Mouse (Mus musculus): ENCODE data around the gene Ano1.

The Ano1 gene

DNA sequence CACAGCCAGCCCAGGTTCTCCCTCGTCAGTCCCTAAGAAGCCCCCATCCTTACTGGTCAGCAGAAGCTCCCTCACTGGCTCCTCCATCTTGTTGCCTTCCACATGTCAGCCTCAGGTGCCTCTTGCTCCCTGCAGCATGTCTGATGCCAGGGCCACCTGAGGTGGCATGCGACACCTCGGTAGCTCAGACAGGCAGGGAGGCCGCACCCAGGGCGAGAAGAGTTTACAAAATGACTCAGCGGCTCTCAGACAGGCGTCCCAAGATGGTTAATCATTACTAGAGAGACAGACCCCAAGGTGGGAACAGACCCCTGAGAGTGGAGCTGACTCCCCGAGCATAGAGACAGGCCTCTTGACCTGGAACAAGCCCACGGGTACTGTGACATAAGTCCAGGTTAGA, at the start of gene Ano1:
Ano1 (minus strand) TSS at position 142 of the 400 bp plus-strand sequence.
- no peak for DNase-seq (ENCODE audit: low read depth)

DNA sequence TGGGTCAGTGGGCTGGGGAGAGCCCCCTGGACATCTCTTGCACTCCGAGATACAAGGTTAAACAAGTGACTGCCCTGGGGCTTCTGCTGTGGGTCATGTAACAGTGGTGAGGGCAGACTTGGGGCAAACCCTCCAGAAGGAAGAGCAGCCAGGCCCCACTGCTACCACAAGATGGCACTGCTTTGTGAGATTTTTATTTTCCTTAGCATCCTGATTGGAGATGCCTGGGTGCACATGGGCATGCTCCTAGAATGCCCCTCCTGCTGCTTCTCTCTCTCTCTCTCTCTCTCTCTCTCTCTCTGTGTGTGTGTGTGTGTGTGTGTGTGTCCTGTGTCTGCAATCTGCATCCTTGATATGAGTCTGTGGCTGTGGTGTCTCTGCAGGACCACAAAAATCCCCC, 46.7 kb upstream of the Ano1 start:
- peak; percentile 25 for DNase-seq (ENCODE audit: low read depth)

DNA sequence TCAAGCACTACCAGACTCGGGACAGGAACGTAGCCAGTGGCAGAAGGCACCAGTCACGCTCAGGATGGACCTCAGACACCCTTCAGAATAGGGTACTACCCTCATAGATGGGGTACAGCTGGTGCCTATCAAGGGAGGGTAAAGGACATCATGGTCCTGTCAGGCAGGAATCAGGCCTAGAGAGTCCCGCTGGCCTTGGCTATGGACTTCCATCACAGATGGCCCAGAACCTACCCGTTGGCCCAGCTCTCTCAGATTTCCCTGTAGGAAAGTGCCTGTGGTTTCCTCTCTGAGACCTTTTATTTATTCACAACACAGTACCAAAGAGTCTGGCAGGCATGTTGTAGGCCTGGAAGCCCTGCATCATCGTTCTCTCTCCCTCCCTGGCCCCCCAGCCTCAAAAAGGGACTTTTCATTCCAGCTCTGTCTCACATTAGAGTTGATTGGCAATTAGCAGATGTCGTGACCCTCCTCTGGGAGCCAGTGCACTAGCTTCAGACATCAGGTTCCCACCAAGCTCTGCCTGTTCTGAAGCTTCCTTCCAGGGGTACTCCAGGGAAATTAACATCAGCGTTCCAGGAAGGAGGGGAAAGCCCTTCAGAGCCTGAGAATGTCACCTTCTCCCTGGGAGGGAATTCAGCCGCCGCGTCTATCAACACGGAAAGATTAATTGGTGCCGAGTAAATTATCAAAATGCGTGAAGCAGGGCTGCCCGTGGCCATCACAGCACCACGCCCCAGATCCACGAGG, 45.4 kb upstream of the Ano1 start:
- DNase-seq (ENCODE audit: low read depth): no peak

DNA sequence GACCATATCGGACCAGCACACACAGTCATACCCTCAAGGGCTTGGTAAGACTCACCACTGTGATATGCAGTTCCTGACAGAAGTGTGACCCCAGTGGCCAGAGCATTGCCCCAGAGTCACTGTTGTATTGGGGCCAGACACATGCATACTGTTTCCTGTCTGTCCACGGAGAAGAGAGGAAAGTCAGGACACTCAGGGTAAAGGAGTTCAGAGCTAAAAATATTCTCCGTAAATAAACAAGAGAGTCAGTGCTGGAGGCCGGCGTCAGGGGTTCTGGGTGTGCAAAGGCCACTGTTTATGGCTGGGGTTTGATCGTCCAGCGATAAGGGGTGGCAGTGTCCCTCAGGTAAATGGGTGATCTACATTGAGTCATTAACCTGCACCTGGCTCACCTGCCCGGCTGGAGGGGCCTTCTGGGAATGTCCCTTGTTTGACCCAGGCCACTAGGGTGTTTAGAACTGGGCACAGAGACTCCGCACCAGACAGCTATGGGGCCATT, 44.3 kb upstream of the Ano1 start:
- no peak for DNase-seq (ENCODE audit: low read depth)

DNA sequence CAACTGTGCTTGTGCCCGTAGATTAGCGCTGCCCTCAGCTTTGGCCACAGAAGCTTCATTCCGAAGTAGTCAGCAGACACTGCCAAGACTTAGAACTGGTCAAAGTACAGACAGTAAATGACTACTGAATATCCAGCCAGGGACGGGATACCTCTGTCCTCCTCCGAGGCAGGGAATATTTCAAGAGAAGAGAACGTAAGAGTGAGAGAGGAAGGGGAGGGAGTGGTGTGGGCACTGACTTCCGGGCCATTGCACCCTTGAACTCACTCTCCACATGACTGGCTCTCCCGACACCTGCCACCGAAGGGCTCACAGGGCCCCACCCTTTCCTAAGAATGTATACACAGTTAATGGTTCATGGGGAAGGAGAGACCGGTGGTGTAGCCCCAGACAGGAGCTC, 41.5 kb upstream of the Ano1 start:
- DNase-seq (ENCODE audit: low read depth): no peak

DNA sequence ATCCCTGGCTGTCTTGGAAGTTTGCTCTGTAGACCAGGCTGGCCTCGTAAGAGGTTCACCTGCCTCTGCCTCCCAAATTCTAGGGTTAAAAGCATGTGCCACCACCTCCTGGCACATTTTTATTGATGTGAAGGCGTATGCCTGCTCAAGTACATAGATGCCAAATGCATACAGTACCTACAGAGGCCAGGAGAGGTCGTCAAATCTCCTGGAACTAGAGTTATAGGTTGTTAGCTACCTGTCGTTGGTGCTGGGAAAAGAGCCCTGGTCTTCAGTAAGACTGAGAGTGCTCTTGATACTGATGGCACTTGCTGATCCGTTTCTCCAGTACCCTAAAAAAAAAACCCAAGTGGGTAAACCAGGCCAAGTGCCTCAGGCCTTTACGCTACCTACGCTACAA, 39.7 kb upstream of the Ano1 start:
- no peak for DNase-seq (ENCODE audit: low read depth)

DNA sequence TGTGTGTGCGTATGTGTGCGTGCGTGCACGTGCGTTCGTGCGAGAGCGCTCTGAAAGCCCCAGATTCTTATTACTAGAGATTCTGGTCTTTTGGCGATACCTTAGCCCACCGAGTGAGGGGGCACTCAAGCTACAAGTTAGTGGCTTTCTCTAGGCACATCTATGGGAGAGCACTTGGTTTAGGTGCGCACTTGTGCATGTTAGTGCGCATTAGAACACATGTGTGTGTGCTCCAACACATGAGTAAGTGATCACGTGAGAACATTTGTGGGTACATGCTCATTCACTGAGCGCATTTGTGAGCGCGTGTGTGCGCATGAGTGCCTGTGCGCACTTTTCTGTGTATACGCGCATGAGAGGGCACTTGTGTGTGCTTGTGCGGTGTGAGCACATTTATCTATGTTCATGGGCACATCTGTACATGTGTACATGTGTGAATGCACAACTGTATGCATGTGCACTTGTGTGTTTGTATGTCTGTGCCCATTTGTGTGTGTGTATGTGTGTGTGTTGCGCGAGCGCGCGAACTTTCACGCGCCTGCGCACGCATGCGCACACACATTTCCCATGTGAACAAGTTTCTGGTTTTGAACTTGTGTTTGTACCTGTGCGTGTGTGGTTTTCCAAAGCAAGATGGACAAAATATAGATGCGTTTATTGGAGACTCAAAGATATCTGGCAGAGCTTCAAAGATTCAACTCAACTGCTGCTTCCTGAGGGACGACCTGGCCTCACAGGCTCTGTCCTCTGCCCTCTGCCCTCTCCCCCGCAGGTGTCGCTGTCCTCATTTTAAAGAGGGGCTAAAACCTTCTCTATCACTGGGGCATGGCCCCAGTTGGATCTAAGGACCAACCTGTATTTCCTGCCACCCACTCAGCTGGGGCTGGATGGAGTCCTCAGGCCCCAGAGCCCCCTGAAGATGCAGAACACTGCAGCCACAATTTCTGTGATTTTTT, 38.1 kb upstream of the Ano1 start:
- DNase-seq (ENCODE audit: low read depth): no peak

DNA sequence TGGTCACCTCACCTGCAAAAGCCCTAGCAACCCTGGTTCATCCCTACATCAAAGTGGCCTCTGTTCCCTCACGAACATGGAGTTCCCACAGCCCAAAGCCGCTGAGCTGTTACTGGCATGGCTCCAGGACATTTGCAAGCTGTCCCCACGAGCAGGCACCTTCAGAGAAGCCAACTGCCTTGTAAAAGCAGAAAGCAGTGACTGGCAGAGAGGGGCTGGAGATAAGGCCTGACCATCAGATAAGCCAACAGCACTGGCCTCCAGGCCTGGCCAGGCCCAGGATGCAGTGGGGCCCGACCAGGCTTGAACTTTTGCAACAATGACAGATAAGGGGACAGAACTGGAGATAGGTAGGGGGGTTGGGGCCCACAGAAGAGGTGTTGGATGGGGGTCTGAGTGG, 36.9 kb upstream of the Ano1 start:
- DNase-seq (ENCODE audit: low read depth): no peak

DNA sequence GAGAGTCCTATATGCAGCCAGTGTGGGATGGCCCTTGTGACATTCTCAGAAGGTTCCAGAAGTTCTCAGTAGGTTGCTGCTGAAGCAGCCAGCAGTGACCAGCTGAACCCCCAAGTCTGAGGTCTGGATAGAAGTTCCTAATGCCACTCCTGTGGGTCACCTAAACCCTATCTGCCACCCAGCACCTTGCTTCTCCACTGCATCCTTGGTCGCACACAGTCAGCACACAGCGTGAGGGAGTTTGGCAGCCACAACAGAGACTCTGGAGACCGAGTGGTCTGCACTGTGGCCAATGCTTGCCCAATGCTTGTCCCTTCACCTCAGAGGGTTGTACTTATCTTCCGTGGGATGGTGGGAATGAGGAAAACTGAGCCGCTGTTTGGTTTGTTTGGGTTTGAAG, 35.7 kb upstream of the Ano1 start:
- DNase-seq (ENCODE audit: low read depth): no peak

DNA sequence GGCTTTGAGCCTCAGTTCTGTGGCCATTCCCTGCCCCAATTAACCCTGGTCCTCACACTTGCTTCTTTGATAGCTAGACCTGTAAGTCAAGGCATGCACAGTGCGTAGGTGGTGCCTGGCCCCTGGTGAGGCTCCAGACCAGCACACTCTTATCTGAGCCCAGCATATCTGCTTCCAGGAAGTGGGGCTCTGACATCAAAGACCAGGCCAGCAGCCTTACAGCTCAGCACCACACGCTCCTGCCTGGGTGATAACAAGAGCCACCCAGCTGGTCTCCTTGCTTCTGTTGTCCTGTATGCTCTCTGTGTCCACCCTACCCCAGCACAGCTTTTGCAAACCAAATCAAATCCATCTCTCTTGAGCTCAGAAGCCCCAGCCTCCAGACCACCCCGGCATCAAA, 34.8 kb upstream of the Ano1 start:
- no peak for DNase-seq (ENCODE audit: low read depth)

DNA sequence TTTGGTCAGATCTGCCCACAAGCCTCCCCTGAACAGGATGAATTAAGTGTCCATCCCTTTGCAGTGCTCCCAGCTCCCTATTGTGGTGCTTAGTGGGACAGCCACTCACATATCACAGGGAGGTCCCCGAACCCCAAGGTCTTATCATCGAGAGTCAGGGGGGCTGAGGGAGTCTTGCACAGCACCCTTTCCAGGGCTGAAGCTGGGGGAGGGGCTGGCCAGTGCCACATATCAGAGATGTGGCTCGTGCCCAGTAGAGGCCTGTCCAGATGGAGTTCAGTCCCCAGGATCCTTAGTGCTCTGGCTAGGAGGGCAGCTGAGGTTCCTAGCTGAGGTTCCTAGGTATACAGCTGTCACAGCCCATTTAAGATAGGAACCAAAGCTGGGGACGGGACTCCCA, 32.4 kb upstream of the Ano1 start:
- DNase-seq (ENCODE audit: low read depth): no peak

DNA sequence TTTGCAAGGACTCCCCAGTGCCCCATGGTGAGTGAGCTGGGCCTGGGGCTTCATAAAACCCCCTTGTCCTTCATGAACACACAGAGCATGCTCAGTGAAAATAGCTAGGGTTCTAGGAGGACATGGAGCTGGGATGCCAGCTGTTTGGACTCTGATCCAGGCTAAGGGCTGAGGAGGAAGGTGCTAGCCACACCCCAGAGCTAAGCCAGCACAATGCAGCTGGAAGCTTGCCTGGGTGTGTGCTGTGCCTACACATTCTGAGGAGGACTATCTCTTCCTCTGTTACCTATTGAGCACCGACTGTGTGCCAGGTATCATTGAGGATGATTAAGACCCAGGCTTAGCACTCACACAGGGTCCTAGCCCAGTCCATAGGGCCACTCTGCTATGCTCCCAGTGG, 30.6 kb upstream of the Ano1 start:
- no peak for DNase-seq (ENCODE audit: low read depth)

DNA sequence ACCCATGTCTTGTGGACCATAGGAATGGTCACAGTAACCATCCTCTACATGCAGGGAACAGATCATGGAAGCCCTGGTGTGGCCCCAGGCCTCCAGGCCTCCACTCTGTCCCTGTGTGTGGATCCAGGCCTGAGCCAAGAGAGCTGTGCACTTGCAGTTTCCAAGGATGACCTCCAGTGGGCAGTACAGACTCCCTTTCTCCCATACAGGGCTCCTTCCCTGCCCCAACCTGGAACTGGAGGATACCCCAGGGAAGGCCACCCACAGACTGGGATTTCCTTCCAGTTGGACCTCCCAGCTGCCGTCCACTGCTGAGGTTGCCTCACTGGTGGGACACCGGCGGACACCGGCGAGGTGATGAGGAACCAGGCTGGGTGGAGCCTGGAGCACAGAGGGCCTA, 29.6 kb upstream of the Ano1 start:
- DNase-seq (ENCODE audit: low read depth): no peak

DNA sequence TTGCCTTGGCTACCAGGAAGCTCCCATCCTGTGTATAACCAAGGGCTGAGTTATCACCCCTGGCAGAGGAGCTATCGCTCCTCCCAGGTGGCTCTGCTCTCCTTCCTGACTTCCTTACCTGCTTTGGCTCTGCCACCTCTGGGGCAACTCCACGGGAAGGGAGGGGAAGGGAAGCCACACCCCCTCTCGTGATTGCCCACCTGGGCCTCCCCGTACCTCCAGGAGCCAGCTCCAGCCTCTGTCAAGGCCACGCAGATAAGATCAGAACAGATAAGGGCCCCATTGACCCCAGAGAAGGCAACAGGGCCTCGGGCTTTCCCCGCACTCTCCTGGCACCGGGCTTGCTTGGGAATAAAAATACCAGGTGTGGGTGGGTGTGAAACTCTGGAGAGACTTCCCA, 28.4 kb upstream of the Ano1 start:
- no peak for DNase-seq (ENCODE audit: low read depth)

DNA sequence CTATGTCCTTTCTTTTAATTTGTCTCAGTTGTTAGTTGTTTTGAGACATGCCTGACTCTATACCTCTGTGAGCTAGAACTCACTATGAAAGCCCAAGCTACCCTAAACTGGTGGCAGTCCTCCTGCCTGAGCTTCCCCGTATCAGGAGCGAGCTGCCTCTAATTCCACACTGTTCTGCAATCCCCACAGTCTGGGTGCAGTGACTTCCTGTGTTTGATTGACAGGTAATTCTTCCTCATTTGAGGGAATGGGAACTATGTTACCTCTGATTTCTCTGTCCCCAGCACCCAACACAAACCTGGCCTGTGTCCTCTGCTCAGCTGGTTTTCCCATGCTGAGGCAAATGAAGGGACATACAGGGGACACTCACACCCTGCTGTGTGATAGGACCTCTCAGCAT, 27.9 kb upstream of the Ano1 start:
- no peak for DNase-seq (ENCODE audit: low read depth)

DNA sequence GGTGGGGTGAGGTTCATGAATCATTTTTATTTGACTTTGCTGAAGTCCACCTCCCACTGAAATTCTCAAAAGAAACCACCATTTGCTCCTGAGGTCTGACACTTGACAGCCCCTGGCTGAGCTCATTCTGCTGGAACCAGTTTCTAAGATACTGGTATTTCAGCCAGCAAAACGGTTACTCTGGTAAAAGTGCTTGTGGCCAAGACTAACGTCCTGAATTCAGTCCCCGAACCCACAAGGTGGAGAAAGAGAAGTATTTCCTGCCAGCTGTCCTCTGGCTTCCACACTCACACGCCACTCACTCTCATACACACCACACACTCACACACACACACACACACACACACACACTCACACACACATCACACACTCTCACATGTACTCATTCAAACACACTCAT, 26.0 kb upstream of the Ano1 start:
- DNase-seq (ENCODE audit: low read depth): peak; percentile 69

DNA sequence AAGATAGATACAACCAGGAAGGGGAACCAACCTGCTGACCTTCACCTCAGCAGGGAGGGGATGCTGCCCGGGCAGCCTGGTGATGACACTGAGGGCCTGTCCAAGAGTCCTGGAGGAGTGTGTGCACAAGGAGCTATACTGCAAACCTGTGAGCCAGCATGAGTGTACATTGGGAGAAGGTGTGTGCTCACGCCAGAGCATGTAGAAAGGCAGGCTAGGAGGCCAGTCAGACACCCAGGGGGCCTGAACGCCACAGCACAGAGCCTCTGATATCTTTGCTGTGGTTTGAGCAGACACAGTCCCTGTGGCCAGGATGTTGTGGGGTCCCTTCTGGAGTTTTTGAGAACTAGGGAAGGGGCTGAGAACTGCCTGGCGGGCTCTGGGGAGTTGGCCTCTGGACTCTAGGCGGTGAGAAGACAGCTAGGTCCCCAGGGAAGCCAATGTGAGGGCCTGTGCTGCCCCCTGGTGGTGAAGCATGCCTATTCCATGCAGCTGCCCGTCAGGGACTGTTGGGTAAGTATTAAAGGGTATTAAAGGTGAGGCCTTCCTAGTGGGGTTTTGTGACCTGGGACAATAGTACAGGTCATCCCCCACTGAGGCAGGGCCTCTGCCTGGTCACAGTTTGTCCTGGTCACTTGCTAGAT, 24.2 kb upstream of the Ano1 start:
- peak; percentile 44 for DNase-seq (ENCODE audit: low read depth)

DNA sequence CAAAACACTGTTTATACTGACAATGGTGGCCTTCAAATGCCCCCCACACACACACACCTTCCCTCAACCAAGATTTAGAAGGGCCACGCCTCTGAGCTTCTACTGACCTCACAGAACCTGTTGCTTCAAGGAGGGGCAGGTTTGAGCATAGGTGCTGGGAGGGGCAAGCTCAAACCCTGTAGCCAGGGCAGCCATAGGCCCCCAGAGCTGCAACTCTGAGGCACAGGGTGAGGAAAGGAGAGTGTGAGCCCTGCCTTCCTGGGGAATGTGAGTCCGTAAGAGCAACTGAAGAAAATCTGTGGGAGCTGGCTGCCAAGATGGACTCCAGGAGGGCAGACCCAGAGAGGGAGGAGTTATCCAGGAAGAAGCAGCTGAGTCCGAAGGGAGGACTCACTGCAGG, 23.4 kb upstream of the Ano1 start:
- DNase-seq (ENCODE audit: low read depth): no peak

DNA sequence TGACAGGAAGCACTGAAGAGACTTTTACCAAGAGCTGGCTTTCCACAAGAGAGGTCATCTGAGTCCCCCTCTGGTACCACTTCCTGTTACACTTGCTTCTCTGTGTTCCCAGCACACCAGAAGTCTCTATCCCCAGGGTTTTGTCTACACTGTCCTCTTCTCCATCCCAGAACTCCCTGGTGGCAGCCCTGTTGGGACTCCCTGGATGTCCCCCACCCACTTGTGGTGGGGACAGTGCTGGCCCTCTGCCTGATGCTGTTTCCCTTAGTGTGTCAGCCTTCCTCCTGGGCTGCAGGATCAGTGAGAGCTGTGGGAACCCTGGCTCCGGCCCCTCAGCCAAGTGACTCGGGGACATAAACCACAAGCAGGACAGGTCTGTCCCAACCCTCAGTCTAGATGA, 22.5 kb upstream of the Ano1 start:
- DNase-seq (ENCODE audit: low read depth): no peak

DNA sequence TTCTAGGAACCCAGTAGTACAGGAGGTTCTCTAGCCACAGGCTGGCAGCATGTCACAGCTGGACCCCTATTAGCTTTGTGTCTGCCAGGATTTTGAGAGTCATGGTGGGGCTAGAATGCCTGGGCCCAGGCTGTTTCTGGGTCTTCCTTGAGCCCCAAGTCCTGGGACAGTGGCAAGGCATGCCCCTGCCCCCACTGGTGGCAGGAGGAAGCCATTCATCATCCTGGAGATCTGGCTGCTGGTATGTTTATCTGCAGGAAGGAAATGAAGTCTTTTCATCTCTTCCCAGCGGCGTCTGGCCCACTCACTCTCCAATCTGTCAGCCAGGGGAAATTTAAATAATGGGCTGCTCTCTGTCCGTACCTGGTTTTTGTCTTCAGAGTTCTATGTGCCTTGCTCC, 18.3 kb upstream of the Ano1 start:
- no peak for DNase-seq (ENCODE audit: low read depth)

DNA sequence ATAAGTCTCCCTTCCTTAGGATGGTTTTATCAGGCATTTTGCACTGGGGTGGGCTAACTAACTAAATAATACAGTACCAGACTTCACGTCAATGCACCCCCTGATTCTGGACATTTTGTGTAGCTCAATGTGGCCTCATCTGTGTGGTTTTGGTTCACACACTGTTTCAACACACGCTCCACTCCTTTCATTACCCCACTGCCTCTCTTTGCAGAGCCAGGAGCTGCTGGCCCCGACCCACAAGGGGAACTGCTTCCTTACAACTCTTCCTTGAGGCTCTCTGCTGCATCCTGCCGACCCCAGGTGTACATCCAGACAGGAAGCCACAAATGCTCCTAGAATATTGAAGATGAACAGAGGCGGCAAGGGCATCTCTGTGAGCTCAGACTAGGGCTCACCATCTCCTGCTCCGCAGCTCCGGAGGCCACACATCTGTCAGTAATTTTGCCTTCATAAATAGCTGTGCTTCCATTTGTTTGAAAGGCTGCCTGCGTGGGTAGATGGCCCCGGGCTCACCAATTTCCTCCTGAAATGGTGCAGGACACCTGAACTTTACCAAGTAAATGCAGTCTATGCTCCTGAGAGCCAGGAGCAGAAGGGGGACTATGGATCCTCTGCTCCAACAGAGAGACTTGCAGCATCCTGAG, 17.8 kb upstream of the Ano1 start:
- DNase-seq (ENCODE audit: low read depth): no peak

DNA sequence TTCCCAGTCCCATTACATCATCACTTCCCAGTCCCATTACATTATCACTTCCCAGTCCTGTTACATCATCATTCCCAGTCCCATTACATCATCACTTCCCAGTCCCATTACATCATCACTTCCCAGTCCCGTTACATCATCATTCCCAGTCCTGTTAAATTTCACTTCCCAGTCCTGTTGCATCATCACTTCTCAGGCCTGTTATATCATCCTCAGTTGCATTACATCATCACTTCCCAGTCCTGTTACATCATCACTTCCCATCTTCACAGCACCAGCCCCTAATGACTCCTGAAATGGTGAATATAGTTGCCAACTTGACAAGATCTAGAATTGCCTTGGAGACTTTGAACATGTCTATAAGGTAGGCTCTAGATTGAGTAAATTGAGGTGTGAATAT, 17.1 kb upstream of the Ano1 start:
- DNase-seq (ENCODE audit: low read depth): no peak
